Mouse (Mus musculus) ES-E14 (cell line): ENCODE measurements around the gene Pkn2. TPM values are rescaled to one million over a fixed set of nuclear protein-coding genes. Genes with fewer than 3 reads are reported as not detected.

Experiments
- DNase-seq: peaks from one replicate; pipeline ENCODE4 v3.0.0-alpha.2; 2013; ENCODE audit warnings: low read depth, low spot score
- H3K27ac ChIP-seq: 2 replicates; pipeline ENCODE4 v1.5.1; 2012; ENCODE audit warnings: low read depth, mild to moderate bottlenecking, low read length, moderate library complexity, mixed read lengths; ENCODE audit not compliant: poor library complexity, insufficient read depth, severe bottlenecking
- H3K36me3 ChIP-seq: 2 replicates; pipeline ENCODE4 v1.6.1; 2012; ENCODE audit warnings: mild to moderate bottlenecking, low read length, moderate library complexity, mixed read lengths; ENCODE audit not compliant: control insufficient read depth, poor library complexity, insufficient read depth, severe bottlenecking
- H3K4me1 ChIP-seq, 2 experiments: fragments of 150-350 bp in 1 of 2; sonication (generic) in 1 of 2; 2 replicates each; pipeline ENCODE4 v1.6.1; 2012; ENCODE audit warnings: low read length in 2 of 2, mild to moderate bottlenecking in 1 of 2, mixed read lengths in 1 of 2; ENCODE audit not compliant: control insufficient read depth in 2 of 2, insufficient read depth in 2 of 2, poor library complexity in 1 of 2
- H3K4me3 ChIP-seq, 2 experiments: fragments of 150-350 bp in 1 of 2; sonication (generic) in 1 of 2; 2 replicates each; pipeline ENCODE4 v1.5.1; 2012; ENCODE audit warnings: low read length in 2 of 2, low read depth in 1 of 2, mild to moderate bottlenecking in 1 of 2, mixed read lengths in 1 of 2; ENCODE audit not compliant: insufficient read depth in 1 of 2, poor library complexity in 1 of 2, severe bottlenecking in 1 of 2
- H3K9ac ChIP-seq: 2 replicates; pipeline ENCODE4 v1.6.1; 2012; ENCODE audit warnings: low read depth, mild to moderate bottlenecking, low read length, mixed read lengths; ENCODE audit not compliant: poor library complexity, insufficient read depth, severe bottlenecking
- H3K9me3 ChIP-seq: fragments of 150-350 bp; sonication (generic); 2 replicates; pipeline ENCODE4 v1.6.1; 2012; ENCODE audit warnings: low read depth, mild to moderate bottlenecking, low read length; ENCODE audit not compliant: control insufficient read depth, insufficient read depth
- CHD2 ChIP-seq: IDR thresholded peaks from 2 replicates; pipeline ENCODE4 v1.6.1; 2014; ENCODE audit warnings: mild to moderate bottlenecking, low read depth, low read length, inconsistent platforms
- HCFC1 ChIP-seq: IDR thresholded peaks from 2 replicates; pipeline ENCODE4 v1.6.1; 2012; ENCODE audit warnings: low read length, inconsistent platforms, borderline replicate concordance; ENCODE audit not compliant: insufficient read depth
- MAFK ChIP-seq: IDR thresholded peaks from 2 replicates; pipeline ENCODE4 v1.6.1; 2014; ENCODE audit warnings: mild to moderate bottlenecking, low read depth, low read length, inconsistent platforms; ENCODE audit not compliant: insufficient read depth
- ZC3H11A ChIP-seq: IDR thresholded peaks from 2 replicates; pipeline ENCODE4 v1.6.1; 2012; ENCODE audit warnings: low read depth, mild to moderate bottlenecking, inconsistent platforms, low read length, borderline replicate concordance
- ZNF384 ChIP-seq: IDR thresholded peaks from 2 replicates; pipeline ENCODE4 v1.6.1; 2012; ENCODE audit warnings: low read depth, low read length, inconsistent platforms
- in situ Hi-C, 2 experiments: fragments of 600-800 bp; cut with MboI; formaldehyde crosslinking; loops; one replicate each; pipeline ENCODE4 v1.15.1; 2025; ENCODE audit warnings: low sequenced_read_pairs in 2 of 2, inconsistent platforms in 1 of 2; ENCODE audit not compliant: unreplicated experiment in 2 of 2
- total RNA-seq: library from RNA; depleted of rRNA; stranded (reverse); fragments of 300-350 nt; gene quantifications from 2 replicates; pipeline ENCODE4 v1.2.3, GENCODE M21; 2012

Gene Pkn2
- total RNA-seq, 1 experiment = 119 TPM

- H3K9me3 ChIP-seq = no peaks in the 10 kb centered on the region
- DNase-seq = no peak
- H3K4me3 ChIP-seq = no peak overlapping the region
- in situ Hi-C loops = no loop called here
- H3K4me1 ChIP-seq = no peaks in the 10 kb centered on the region
- TF ChIP-seq HCFC1 (no peak), CHD2 (no peak), ZNF384 (no peak), ZC3H11A (no peak), MAFK (no peak)
- H3K27ac ChIP-seq = no peak overlapping the region
- H3K9ac ChIP-seq = no peak overlapping the region
- peaks cover 12% of the 10 kb centered on the region for H3K36me3 ChIP-seq
These were observed 86.2 kb downstream of the Pkn2 start for GRCm38 (mm10) chr3:142795587-142795986.

- Histone ChIP-seq H3K36me3 (peaks cover 4% of the 10 kb centered on the region), H3K4me3 (no peak overlapping the region), H3K9me3 (no peaks in the 10 kb centered on the region)
These were observed 95.3 kb downstream of the Pkn2 start for GRCm38 (mm10) chr3:142786423-142787072.

GRCm38 (mm10) chr3:142777227-142777626 is 104.6 kb downstream of the Pkn2 start:
- no peaks in the 10 kb centered on the region for H3K9me3 ChIP-seq
- H3K27ac ChIP-seq = no peak overlapping the region
- in situ Hi-C loops = no loop called here
- TF ChIP-seq HCFC1 (no peak), ZC3H11A (no peak), ZNF384 (no peak), CHD2 (no peak), MAFK (no peak)
- H3K36me3 ChIP-seq = peaks cover 16% of the 10 kb centered on the region
- H3K4me1 ChIP-seq = no peaks in the 10 kb centered on the region
- DNase-seq = no peak
- no peak overlapping the region for H3K4me3 ChIP-seq
- H3K9ac ChIP-seq = no peak overlapping the region

More at GRCm38 (mm10) chr3:142786423-142787072, 95.3 kb downstream of the Pkn2 start:
- no peak for DNase-seq
- Histone ChIP-seq H3K9ac (no peak overlapping the region), H3K27ac (no peak overlapping the region), H3K4me1 (no peaks in the 10 kb centered on the region)
- in situ Hi-C loops = no loop called here
- no peak for TF ChIP-seq CHD2

- Histone ChIP-seq H3K27ac (no peak overlapping the region), H3K9ac (no peak overlapping the region), H3K4me3 (no peak overlapping the region), H3K9me3 (no peaks in the 10 kb centered on the region), H3K36me3 (peaks cover 5% of the 10 kb centered on the region; the same call in 1 of the 2 replicates), H3K4me1 (no peaks in the 10 kb centered on the region)
- TF ChIP-seq HCFC1 (no peak), ZC3H11A (no peak), CHD2 (no peak), MAFK (no peak), ZNF384 (no peak)
- in situ Hi-C loops = no loop called here
- no peak for DNase-seq
These were observed 108.1 kb downstream of the Pkn2 start for GRCm38 (mm10) chr3:142773538-142774191.
